Mouse (Mus musculus): ENCODE data around the gene Dcxr. TPM values are rescaled to one million over a fixed set of nuclear protein-coding genes. Genes with fewer than 3 reads are reported as not detected.
"Not testable (repeated sequence)": the region's sequence is repeated elsewhere in the genome, so short reads cannot be mapped to it uniquely, and the experiment has no call there.

The Dcxr gene
- polyA plus RNA-seq (2015; fragmentation: Nextera tagmentation; extraction: Ambion mirVana) = 6.8 and 7.9 TPM in 2 replicates

GRCm38 (mm10) chr11:120727169-120727527 is at the start of gene Dcxr:
Gene Dcxr, minus strand, starts transcription at chr11:120727281.
- Histone ChIP-seq H3K9ac (peak within 1 kb of the TSS; percentile 58), H3K36me3 (replicated peaks) (no peaks in the 10 kb centered on the region), H3K27ac (no peak within 1 kb of the TSS), H3K4me1 (peaks cover 25% of the 10 kb centered on the region), H3K27me3 (replicated peaks) (peaks cover 5% of the 10 kb centered on the region), H3K4me3 (peak within 1 kb of the TSS; percentile 48), H3K9me3 (no peaks in the 10 kb centered on the region), H3K4me2 (peak within 1 kb of the TSS; percentile 90)
- peak; percentile 69 for ATAC-seq (replicated peaks)
- WGBS = under 1% methylated on average over 14 of the region's 14 CpGs

- H3K27me3 ChIP-seq (replicated peaks) = no peaks in the 10 kb centered on the region
- H3K9me3 ChIP-seq = no peaks in the 10 kb centered on the region
- H3K36me3 ChIP-seq (replicated peaks) = 0 out of 2 replicates have a peak, but pooled peaks cover 6% of the 10 kb centered on the region
- peak; percentile 82 for ATAC-seq (replicated peaks)
- 0 out of 2 replicates have a peak, but pooled peaks cover 7% of the 10 kb centered on the region for H3K4me1 ChIP-seq
- no peak overlapping the region for H3K4me3 ChIP-seq
- H3K9ac ChIP-seq = no peak overlapping the region
- no peak overlapping the region for H3K27ac ChIP-seq
- WGBS = 27% methylated on average over 15 of the region's 15 CpGs
- H3K4me2 ChIP-seq = no peak overlapping the region
Observed at GRCm38 (mm10) chr11:120775774-120776469, 48.8 kb upstream of the Dcxr start.

- Histone ChIP-seq H3K4me3 (no peak overlapping the region), H3K4me1 (0 out of 2 replicates have a peak, but pooled peaks cover 7% of the 10 kb centered on the region), H3K36me3 (replicated peaks) (no peaks in the 10 kb centered on the region), H3K4me2 (no peak overlapping the region), H3K9me3 (no peaks in the 10 kb centered on the region), H3K27me3 (replicated peaks) (no peaks in the 10 kb centered on the region), H3K9ac (no peak overlapping the region), H3K27ac (no peak overlapping the region)
- ATAC-seq (replicated peaks) = no peak
- WGBS = 88% methylated on average over 7 of the region's 7 CpGs
Observed at GRCm38 (mm10) chr11:120773463-120774190, 46.5 kb upstream of the Dcxr start.

GRCm38 (mm10) chr11:120772749-120773148 is 45.7 kb upstream of the Dcxr start:
- H3K27ac ChIP-seq = no peak overlapping the region
- H3K27me3 ChIP-seq (replicated peaks) = no peaks in the 10 kb centered on the region
- H3K4me2 ChIP-seq = no peak overlapping the region
- H3K4me1 ChIP-seq = 0 out of 2 replicates have a peak, but pooled peaks cover 7% of the 10 kb centered on the region
- H3K36me3 ChIP-seq (replicated peaks) = no peaks in the 10 kb centered on the region
- ATAC-seq (replicated peaks) = no peak
- no peaks in the 10 kb centered on the region for H3K9me3 ChIP-seq
- WGBS = 82% methylated on average over 3 of the region's 3 CpGs
- H3K9ac ChIP-seq = no peak overlapping the region
- no peak overlapping the region for H3K4me3 ChIP-seq

- no peak overlapping the region for H3K27ac ChIP-seq
- H3K9me3 ChIP-seq = no peaks in the 10 kb centered on the region
- no peak overlapping the region for H3K9ac ChIP-seq
- H3K36me3 ChIP-seq (replicated peaks) = no peaks in the 10 kb centered on the region
- H3K4me2 ChIP-seq = no peak overlapping the region
- no peaks in the 10 kb centered on the region for H3K4me1 ChIP-seq
- 63% methylated on average over 1 of the region's 1 CpGs for WGBS
- ATAC-seq (replicated peaks) = no peak
- no peaks in the 10 kb centered on the region for H3K27me3 ChIP-seq (replicated peaks)
- no peak overlapping the region for H3K4me3 ChIP-seq
Observed at GRCm38 (mm10) chr11:120768206-120768605, 41.1 kb upstream of the Dcxr start.

- not testable (repeated sequence) for H3K4me3 ChIP-seq; H3K4me2 ChIP-seq; H3K27ac ChIP-seq; H3K36me3 ChIP-seq (replicated peaks); ATAC-seq (replicated peaks); H3K27me3 ChIP-seq (replicated peaks); H3K4me1 ChIP-seq; H3K9ac ChIP-seq; H3K9me3 ChIP-seq
- WGBS = 79% methylated on average over 5 of the region's 7 CpGs
Observed at GRCm38 (mm10) chr11:120767023-120767422, 39.9 kb upstream of the Dcxr start.

- 7% methylated on average over 6 of the region's 23 CpGs for whole genome bisulfite sequencing
- H3K27me3 ChIP-seq (replicated peaks); H3K27ac ChIP-seq; H3K9me3 ChIP-seq; H3K36me3 ChIP-seq (replicated peaks); H3K4me2 ChIP-seq; H3K4me3 ChIP-seq; H3K9ac ChIP-seq; H3K4me1 ChIP-seq: not testable (repeated sequence)
- ATAC-seq (replicated peaks) = peak; percentile 48; the same call in 1 of the 2 replicates
Observed at GRCm38 (mm10) chr11:120763121-120763999, 36.3 kb upstream of the Dcxr start.

- WGBS = 17% methylated on average over 14 of the region's 14 CpGs
- not testable (repeated sequence) for ATAC-seq (replicated peaks); H3K36me3 ChIP-seq (replicated peaks); H3K27ac ChIP-seq; H3K4me2 ChIP-seq; H3K4me3 ChIP-seq; H3K9ac ChIP-seq; H3K9me3 ChIP-seq; H3K27me3 ChIP-seq (replicated peaks); H3K4me1 ChIP-seq
Observed at GRCm38 (mm10) chr11:120762672-120763041, 35.6 kb upstream of the Dcxr start, which contains the start of gene Hmga1b. Gene Hmga1b, plus strand, starts transcription at chr11:120762794.

- no peak overlapping the region for H3K4me2 ChIP-seq
- 70% methylated on average over 14 of the region's 14 CpGs for WGBS
- no peak overlapping the region for H3K9ac ChIP-seq
- H3K4me1 ChIP-seq = no peaks in the 10 kb centered on the region
- ATAC-seq (replicated peaks) = no peak
- H3K36me3 ChIP-seq (replicated peaks) = no peaks in the 10 kb centered on the region
- H3K27ac ChIP-seq = no peak overlapping the region
- no peaks in the 10 kb centered on the region for H3K9me3 ChIP-seq
- no peak overlapping the region for H3K4me3 ChIP-seq
- H3K27me3 ChIP-seq (replicated peaks) = no peaks in the 10 kb centered on the region; the same call in 1 of the 2 replicates
Observed at GRCm38 (mm10) chr11:120761811-120762671, 35.0 kb upstream of the Dcxr start.

GRCm38 (mm10) chr11:120760236-120760635 is 33.2 kb upstream of the Dcxr start:
- no peak overlapping the region for H3K4me3 ChIP-seq
- H3K9ac ChIP-seq = no peak overlapping the region
- no peaks in the 10 kb centered on the region for H3K4me1 ChIP-seq
- H3K9me3 ChIP-seq = no peaks in the 10 kb centered on the region
- no peaks in the 10 kb centered on the region for H3K36me3 ChIP-seq (replicated peaks)
- no peaks in the 10 kb centered on the region; the same call in 1 of the 2 replicates for H3K27me3 ChIP-seq (replicated peaks)
- H3K4me2 ChIP-seq = no peak overlapping the region
- 94% methylated on average over 9 of the region's 9 CpGs for WGBS
- no peak for ATAC-seq (replicated peaks)
- no peak overlapping the region for H3K27ac ChIP-seq

GRCm38 (mm10) chr11:120751606-120752005 is 24.5 kb upstream of the Dcxr start:
- Histone ChIP-seq H3K4me1 (no peaks in the 10 kb centered on the region), H3K27ac (no peak overlapping the region), H3K4me2 (no peak overlapping the region), H3K27me3 (replicated peaks) (no peaks in the 10 kb centered on the region), H3K4me3 (no peak overlapping the region), H3K9ac (no peak overlapping the region), H3K9me3 (no peaks in the 10 kb centered on the region), H3K36me3 (replicated peaks) (no peaks in the 10 kb centered on the region)
- no peak for ATAC-seq (replicated peaks)
- 73% methylated on average over 4 of the region's 4 CpGs for WGBS

Measured in midbrain, embryonic 15.5 days (tissue).